Mouse (Mus musculus): ENCODE data around the gene Necab2. TPM values are rescaled to one million over a fixed set of nuclear protein-coding genes. Genes with fewer than 3 reads are reported as not detected.

Gene Necab2
- not detected for polyA plus RNA-seq (2017; shearing (Covaris generic))

GRCm38 (mm10) chr8:119446211-119446989 is at the start of gene Necab2:
Necab2 (plus strand) TSS chr8:119446719.
- no peak for ATAC-seq

GRCm38 (mm10) chr8:119398558-119398957 is 48.0 kb upstream of the Necab2 start:
- no peak for ATAC-seq

GRCm38 (mm10) chr8:119399255-119399654 is 47.3 kb upstream of the Necab2 start:
- ATAC-seq, result no peak

GRCm38 (mm10) chr8:119400122-119400671 is 46.3 kb upstream of the Necab2 start:
- no peak for ATAC-seq

- ATAC-seq, result no peak
These were observed 45.6 kb upstream of the Necab2 start for GRCm38 (mm10) chr8:119400904-119401303.

- ATAC-seq, result no peak
These were observed 42.6 kb upstream of the Necab2 start for GRCm38 (mm10) chr8:119403912-119404311.

GRCm38 (mm10) chr8:119404648-119405047 is 41.9 kb upstream of the Necab2 start:
- no peak for ATAC-seq

- no peak for ATAC-seq
These were observed 38.2 kb upstream of the Necab2 start for GRCm38 (mm10) chr8:119408311-119408710.

GRCm38 (mm10) chr8:119412037-119412734 is 34.3 kb upstream of the Necab2 start:
- ATAC-seq, result peak; percentile 12

- peak; percentile 86 for ATAC-seq
These were observed 33.6 kb upstream of the Necab2 start for GRCm38 (mm10) chr8:119412735-119413498.

- ATAC-seq, result no peak
These were observed 32.9 kb upstream of the Necab2 start for GRCm38 (mm10) chr8:119413605-119414004.

- ATAC-seq, result no peak
These were observed 26.2 kb upstream of the Necab2 start for GRCm38 (mm10) chr8:119420318-119420717.

- ATAC-seq, result no peak
These were observed 24.9 kb upstream of the Necab2 start for GRCm38 (mm10) chr8:119421603-119422122.

GRCm38 (mm10) chr8:119422123-119422711 is 24.3 kb upstream of the Necab2 start:
- no peak for ATAC-seq

- ATAC-seq, result peak; percentile 88
These were observed 22.8 kb upstream of the Necab2 start for GRCm38 (mm10) chr8:119423631-119424141.

GRCm38 (mm10) chr8:119424199-119424733 is 22.3 kb upstream of the Necab2 start:
- peak; percentile 1 for ATAC-seq

- ATAC-seq, result no peak
These were observed 21.8 kb upstream of the Necab2 start for GRCm38 (mm10) chr8:119424740-119425139.

- ATAC-seq, result no peak
These were observed 21.0 kb upstream of the Necab2 start for GRCm38 (mm10) chr8:119425533-119425932.

GRCm38 (mm10) chr8:119426069-119426735 is 20.3 kb upstream of the Necab2 start:
- ATAC-seq, result no peak

- ATAC-seq, result no peak
These were observed 18.7 kb upstream of the Necab2 start for GRCm38 (mm10) chr8:119427634-119428349.

Measured in CD4-positive, CD25-positive, alpha-beta regulatory T cell, adult 4 months (primary cell).